Mouse (Mus musculus) megakaryocyte progenitor cell, adult 5-6 weeks (primary cell): ENCODE data around the gene Orm3. TPM values are rescaled to one million over a fixed set of nuclear protein-coding genes. Genes with fewer than 3 reads are reported as not detected.

Experiments used
- ATAC-seq: replicated peaks from 2 replicates; pipeline ENCODE4 v1.8.0; 2016; ENCODE audit warnings: mild to moderate bottlenecking, moderate TSS enrichment, inconsistent platforms; ENCODE audit not compliant: poor library complexity
- total RNA-seq, 2 experiments: library from RNA; stranded (forward) in 1 of 2; stranded (reverse) in 1 of 2; fragments of 157-497, 149-512 nt in 1 of 2; fragments of 200-1000 nt in 1 of 2; gene quantifications; 2 replicates each; pipeline versions ENCODE4 v1.2.3 to v1.2.4; 2015 to 2017

Gene Orm3
- total RNA-seq (2015) (not detected in 2 replicates), total RNA-seq (2017) (not detected in 2 replicates)

DNA sequence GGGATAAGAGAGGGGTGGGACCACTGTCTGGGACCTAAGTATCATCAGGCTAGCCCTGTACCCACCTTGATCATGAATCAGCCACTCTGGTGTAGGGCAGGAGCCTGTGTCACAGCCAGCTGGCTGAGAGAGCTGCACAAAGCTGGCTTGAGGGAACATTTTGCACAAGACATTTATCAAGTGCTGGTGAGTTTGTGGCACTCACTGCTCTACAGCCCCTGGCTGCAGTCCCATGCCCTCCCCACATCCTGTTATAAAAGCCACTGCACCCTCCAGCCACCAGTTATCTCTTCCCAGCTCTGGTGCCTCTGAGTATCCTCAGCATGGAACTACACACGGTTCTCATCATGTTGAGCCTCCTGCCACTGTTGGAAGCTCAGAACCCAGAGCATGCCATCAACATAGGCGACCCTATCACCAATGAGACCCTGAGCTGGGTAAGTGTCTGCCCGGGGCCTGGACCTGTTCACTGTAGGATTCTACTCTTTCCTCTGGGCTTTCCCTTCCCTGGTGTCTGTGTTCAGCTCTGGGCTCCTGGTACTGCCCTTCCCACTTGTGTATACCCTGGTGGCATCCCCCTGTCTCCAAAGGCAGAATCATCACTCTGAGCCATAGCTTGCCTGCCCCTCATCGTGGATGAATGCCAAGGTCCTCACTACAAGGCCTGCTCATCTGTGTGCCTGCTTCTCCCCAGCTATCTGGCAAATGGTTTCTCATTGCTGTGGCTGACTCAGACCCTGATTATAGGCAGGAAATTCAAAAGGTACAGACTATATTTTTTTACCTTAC, at the start of gene Orm3:
Gene Orm3 (plus strand): TSS at position 286 of the 789 bp plus-strand sequence.
- ATAC-seq, result peak; percentile 63

DNA sequence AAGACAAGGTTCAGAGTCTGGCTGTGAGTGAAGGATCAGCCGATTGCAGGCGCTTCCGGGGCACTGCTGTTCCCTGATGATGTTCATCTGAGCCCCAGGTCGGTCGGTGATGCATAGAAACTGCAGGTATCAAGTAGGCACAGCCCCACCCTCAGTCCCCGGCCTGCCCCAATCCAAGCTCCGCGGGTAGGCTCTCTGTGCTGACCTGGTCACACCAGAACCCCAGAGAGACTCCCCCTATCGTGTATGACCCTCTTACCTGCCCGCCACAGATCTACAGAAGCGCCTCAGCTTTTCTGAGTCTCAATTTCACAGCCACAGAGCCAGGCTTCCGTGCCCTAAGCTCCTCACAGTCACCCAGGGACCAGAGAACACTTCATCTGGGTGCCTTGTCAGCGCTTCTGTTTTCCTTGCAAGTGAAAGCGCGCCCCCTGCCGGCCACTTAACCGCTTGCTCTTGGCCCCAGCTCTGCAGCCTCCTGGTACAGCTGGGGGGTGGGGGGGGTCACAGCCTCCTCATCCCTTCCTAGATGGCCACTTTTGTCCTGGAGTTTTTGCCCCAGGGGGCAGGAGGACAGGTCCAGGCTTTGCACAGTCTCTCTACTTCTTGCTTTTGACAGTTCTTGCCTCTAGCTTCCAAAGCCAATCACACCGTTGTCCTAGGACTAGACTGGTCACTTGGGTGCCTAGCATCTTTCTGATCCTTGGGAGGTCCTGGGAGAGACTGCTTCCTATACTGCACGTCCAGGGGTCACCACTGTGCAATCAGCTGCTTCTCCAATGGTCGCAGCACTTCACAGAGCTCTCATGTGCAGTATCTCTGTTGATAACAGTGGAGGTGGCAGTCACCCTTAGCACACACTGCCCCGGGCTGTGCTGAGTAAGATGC, 48.5 kb upstream of the Orm3 start:
- ATAC-seq, result peak; percentile 77

DNA sequence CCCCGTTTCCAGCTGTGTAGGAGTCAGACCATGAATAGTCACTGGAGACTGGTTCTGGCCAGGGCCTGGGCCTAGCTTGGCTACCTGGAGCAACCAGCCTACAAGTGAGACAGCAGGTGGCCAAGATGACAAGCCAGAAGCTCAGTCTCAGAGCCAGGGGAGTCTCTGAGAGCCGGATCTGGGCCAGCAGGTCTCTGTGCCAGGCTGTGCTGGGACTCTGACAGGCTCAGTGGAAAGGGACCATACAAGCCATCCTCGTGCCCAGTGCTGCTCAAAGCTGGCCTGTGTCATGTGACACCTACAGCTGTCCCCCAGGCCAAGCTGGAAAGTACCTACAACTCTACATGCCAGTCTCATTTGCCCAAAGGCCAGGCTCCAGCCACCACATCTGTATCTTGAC, 47.6 kb upstream of the Orm3 start:
- no peak for ATAC-seq

DNA sequence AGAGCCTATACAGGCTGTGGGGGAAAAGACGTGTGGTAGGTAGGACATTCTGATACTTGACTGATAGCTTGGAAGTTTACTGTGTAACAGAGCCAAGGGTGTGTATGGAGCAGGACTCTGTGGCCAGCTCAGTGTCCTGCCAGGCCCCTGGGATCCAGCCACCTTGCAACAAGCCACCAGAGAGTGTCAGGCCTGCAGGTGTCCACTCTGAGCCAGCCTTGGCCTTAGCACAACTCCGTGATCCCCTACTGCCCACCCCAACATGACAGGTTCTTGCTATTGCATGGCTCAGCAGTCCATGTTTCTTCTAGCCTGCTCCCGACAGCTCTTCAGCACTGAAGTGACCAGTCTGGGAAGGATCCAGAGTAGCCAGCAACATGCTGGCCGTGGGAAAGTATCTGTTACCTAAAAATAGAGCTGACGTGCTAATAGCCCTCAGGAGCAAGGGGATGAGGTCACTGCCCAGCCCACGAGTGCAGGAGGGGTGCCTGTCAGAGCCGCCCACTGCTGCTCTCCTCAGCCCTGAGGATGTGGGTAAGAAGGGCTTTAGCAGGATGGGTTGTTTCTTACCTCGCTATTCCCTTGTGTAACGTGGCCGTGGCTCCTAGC, 45.6 kb upstream of the Orm3 start:
- no peak for ATAC-seq

DNA sequence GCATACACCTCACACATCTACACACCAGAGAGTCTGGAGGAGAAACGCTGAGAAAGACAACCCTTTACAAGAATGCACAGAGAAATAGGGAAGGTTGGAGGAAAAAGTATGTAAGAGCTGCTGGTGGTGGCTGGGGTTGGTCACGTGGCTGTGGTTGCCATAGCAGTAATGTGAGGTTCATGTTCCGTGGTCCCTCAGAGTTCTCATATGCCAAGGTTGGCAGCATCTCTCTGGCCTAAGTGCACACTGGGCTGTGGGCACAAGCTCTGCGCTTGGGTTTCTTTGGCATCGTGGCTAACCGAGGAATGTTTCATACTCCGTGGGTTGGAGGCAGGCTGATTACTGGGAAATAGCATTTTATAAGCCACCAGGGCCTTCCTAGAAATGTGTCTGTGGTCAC, 44.5 kb upstream of the Orm3 start:
- no peak for ATAC-seq

DNA sequence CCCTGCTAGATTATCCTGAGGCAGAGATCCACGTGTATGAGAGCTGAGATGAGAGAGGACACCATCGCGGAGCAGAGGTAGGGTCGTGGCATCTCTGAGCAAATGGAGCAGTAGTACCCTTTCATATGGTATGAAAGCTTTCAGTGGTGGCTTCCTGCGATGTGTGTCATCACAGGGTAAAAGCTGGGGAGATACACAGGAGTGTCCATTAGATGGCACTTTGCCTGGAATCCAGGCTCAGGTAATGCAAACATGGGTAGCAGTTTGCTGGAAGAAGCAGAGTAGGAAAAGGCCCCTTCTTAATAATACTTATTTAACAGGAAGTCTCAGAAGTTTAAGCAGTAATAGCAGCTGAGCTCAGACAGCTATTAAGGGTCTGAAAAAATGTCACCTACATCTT, 41.9 kb upstream of the Orm3 start:
- ATAC-seq, result no peak

DNA sequence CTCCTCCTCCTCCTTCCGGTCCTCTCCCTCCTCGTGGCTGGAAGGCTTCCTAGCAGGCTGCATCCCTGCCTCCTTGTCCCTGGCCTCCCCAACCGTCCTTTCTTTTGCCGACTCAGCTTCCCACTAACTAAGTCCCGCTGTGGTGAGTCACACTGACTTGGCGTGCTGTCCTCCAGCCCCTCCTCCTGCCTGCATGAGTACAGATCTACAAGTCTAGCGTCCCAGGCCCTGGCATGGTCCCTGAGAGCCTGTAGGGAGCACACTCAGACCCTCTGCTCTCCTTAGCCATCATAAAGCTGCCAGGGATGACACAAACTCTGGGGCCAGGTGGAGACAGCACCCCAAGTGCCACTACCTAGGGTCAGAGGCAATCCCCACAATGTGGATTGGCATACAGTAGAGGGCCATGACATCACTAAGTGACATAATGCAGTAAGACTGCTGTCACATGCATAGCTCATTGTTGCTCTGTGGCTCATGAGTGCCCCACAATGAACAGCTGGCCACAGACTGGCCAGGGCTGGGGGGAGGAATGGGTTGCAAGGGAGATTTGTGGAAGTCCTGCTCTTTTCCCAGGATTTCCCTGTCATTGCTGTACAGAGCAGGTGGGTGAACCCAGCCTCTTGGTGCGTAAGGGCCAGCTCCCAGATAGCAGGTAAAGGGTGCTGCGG, 39.8 kb upstream of the Orm3 start:
- ATAC-seq, result no peak

DNA sequence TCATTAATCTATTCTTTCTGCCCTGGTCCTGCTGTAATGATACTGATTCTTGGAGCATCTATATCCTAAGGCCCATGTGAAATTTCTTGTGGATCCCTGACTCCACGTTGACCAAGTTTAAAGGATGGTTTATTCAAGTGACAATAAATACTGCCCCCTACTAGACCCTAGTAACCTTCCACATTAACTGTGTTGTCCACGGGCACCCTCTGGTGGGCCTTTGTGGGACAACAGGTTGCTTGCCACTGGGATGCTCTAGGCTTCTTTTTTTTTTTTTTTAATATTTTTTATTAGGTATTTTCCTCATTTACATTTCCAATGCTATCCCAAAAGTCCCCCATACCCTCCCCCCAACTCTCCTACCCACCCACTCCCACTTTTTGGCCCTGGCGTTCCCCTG, 36.4 kb upstream of the Orm3 start:
- ATAC-seq, result peak; percentile 81

DNA sequence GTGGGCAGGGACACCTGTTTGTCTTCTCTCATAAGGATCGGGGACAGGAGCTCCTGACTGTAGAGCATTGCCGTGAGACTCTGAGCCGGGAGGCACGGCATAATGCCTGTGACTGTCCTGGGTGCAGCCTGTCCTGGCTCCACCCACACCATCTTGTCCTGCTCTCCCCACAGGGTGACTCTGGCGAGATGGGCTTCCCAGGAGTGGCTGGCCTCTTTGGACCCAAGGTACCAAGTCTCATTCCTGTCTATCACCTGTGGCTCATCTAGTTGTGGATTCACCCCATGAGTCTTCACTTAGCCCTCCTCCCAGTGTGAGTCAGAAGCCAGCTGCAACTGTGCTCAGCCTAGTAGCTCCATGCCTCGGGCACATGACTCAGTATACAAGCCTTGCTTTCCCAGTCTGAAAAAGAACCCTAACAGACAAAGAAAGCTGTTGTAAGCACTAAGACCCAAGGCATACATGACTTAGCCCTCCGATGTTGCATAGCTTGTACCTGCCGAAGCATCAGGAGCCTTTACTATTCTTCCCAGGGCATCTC, 32.6 kb upstream of the Orm3 start:
- ATAC-seq, result no peak

DNA sequence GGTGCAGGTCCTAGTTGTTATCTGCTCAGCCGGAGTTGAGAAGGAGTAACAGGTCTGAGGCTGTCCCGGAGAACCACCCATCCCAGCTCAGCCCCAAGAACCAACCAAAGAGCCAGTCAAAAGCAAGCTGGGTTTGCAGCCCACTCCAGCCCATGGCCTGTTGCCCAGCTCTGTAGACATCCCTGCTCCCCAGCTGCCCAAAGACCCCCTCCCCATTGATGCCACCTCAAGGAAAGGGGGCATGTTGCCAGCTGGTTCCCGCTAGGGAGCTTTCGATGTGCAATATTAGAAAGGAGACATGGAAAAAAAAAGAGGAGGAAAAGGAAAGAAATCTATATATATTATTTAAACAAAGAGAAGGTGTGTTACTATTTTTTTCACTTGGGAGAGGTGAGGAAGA, 22.6 kb upstream of the Orm3 start:
- ATAC-seq, result no peak

DNA sequence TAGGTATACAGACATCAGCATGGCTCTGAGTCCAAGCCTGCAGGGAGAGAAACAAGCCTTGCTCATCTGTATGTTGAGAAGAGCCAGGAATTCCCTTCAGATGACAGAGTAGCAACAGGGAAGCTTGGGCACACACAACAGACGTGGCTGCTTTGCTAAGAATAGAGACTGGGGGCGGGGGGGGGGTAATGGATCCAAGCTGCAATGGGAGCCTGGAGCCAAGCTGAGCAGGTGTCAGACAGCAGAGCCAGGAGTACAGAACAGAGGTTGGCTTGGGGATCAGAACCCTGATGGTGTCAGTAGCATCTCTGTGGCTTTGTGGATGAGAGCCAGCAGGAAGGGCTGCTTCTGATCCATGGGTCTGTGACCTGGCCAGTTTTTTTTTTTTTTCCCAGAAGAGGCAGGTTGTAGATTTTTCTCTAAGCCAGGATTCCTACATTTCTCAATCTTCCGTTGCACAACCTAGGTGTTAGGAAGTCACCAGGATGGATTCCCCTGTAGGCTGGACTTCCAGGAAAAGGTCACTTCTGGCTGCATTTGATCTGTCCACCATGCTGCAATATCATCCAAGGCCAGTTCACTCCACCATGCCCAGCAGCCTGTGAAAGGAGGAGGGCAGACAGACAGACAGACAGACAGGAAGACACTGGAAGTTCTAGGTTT, 17.4 kb upstream of the Orm3 start:
- ATAC-seq, result no peak

DNA sequence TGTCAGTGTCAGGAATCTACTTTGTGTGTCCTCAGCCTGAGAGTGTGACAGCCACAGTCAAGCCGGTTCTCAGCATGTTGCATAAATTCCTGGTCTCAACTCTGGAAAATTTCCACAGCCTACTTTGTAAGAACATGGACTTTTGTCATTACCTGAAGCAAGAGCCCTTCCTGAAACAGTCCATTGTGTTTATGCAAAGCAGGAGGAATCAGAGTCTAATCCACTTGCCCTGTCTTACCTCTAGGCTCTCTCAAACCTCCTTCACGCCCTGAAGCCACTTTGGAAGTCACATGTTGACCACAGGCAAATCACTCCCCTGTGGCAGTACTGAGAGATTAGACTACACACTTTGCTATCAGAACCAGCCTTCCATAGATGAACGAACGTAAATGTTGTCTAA, 13.5 kb upstream of the Orm3 start:
- ATAC-seq, result 0 out of 2 replicates have a peak, but pooled peaks have one; percentile 14

DNA sequence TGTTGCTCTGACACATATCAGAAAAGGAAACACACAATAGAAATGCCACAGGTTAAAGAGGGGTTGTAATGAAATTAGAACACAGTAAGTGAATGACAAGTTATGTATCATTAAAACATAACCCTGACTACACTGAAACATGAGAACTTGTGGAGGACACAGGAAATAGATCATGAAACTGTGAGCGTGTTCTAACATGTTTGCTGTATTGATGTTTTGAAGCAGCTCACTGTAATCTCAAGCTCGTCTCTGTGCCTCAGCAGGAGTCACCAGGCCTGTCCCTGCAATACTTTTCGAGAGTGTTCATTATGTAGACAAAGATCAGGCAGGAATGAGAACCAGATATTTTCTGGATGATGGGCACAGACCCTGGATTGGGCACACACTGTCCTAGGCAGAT, 12.4 kb upstream of the Orm3 start:
- no peak for ATAC-seq

DNA sequence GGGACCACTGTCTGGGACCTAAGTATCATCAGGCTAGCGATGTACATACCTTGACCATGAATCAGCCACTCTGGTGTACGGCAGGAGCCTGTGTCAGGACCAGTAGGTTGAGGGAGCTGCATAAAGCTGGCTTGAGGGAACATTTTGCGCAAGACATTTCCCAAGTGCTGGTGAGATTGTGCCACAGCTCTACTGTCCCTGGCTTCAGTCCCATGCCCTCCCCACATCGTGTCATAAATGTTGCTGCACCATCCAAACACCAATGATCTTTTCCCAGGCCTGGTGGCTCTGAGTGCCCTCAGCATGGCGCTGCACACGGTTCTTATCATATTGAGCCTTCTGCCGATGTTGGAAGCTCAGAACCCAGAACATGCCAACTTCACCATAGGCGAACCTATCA, 11.7 kb upstream of the Orm3 start, which contains the start of gene Orm1:
Gene Orm1 (plus strand): TSS at position 266 of the 400 bp plus-strand sequence.
- peak; percentile 86 for ATAC-seq

DNA sequence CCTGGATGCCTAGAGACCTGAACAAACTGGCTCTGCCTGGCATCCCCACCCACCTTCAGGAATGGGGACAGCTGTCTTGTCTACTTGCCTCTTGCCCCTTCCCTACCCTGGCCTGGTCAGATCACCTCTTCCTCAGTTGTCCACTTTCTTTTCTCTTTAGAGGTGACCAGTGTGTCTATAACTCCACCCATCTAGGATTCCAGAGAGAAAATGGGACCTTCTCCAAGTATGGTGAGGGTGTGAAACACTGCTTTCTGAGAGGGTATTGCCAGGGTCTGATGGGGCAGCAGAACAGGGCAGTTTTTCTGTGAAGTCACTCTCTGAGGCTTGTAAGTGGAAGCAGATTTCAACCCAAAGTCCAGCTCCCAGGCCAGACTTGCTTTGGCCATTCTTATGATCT, 10.7 kb upstream of the Orm3 start:
- ATAC-seq, result no peak

DNA sequence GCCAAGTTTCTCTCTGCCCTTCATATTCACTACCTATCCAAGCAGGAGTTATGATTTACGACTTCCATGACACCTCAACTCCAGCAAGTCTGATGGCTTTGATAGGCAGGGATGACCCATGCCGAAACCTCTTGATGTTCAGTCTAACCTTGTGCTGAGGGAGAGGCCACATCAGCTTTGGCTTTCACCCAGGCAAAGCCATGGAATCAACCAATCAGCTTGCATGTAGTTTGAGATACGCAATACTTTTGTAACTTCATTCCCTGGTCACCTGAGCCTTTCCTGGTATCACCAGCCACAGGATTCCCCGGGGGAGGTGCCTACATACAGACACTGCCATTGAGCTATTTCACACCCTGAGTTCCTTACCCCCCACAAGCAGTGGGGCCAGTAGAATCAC, 9.3 kb upstream of the Orm3 start:
- ATAC-seq, result no peak

DNA sequence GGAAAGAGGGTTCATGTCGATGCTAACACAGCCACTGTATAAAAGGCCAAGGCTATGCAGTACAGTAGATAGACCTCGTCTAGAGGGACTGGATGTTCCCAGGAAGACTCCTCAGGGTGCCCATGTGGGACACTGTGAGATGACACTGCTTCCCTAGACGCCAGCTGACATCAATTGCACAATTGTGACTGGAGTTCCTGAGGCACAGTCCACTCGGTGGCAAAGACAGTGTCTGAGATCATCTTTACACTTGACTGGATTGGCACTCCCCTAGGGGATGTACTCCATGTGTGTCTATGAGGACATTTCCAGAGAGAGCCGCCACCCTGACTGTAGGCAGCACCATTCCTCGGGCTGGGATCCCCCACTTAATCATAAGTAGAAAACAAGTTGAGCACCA, 7.4 kb upstream of the Orm3 start:
- no peak for ATAC-seq

DNA sequence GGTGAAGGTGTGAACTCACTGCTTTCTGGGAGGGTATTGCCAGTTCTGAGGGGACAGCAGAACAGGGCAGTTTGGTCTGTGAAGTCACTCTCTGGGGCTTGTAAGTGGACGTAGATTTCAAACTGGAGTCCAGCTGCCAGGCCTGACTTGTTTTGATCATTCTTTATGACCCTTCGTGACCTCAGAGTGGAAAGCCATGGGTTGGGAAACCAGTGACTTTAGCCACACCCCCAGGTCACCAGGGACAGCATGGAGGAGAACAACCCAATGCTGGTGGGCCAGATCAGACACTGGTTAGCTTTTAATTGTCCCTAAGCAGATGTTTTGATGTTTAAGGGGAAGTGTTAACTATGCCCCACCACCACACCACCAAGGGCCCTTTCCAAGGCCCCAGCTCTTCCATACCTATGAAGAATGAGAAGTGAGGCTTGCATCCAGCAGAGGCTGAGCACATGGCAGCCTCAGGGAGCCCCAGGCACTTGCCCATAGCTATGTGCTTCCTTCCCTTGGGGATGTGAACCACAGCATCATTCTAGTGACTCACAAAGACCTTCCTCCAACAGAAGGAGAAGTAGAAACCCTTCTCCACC, 1.1 kb downstream of the Orm3 start:
- ATAC-seq, result peak; percentile 52

DNA sequence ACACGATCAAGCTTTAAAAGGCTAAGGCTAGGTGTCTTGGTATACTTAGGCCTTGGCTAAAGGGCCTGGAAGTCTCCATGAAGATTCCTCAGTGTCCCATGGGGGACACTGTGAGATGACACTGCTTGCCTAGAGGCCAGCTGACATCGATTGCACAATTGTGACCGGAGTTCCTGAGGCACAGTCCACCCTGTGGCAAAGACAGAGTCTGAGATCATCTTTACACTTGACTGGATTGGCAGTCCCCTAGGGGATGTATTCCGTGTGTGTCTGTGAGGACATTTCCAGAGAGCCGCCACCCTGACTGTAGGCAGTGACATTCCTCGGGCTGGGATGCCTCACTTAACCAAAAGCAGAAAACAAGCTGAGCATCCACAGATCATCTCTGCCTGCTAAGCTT, 3.9 kb downstream of the Orm3 start:
- no peak for ATAC-seq

DNA sequence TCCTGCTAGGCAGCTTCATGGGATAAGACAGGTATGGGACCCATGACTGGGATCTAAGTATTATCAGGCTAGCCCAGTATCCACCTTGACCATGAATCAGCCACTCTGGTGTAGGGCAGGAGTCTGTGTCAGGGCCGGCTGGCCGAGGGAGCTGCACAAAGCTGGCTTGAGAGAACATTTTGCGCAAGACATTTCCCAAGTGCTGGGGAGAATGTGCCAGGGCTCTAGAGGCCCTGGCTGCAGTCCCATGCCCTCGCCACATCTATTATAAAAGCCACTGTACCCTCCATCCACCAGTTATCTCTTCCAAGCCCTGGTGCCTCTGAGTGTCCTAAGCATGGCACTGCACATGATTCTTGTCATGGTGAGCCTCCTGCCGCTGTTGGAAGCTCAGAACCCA, 6.2 kb downstream of the Orm3 start, which contains the start of gene Orm2:
Gene Orm2 (plus strand): TSS at position 300 of the 400 bp plus-strand sequence.
- ATAC-seq, result peak; percentile 15; the same call in 1 of the 2 replicates
